Mouse (Mus musculus): ENCODE results near the gene Mrln. TPM values are rescaled to one million over a fixed set of nuclear protein-coding genes. Genes with fewer than 3 reads are reported as not detected.
"Not testable (repeated sequence)": the region's sequence is repeated elsewhere in the genome, so short reads cannot be mapped to it uniquely, and the experiment has no call there.

Gene Mrln
- polyA plus RNA-seq, 1 experiment from 2014 or later = 0.53 TPM

DNA sequence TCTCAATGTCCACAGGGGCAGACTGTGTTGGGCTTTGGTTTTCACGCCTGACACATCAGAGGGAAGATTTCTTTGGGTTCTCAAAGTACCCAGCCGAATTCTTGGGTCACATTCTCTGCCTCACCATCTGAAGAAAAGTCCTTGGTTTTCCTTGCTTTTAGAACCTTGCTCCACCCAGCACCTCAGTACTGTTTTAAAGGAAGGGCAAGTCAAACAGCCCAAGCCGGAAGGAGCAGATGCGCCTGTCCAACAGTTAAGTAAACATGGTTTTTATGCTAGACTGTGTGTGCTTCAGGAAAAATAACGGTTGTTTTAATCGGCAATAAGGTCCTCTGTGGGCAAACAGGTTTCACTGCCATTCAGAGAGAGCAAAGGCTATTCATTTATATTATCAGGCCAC, 6.5 kb upstream of the Mrln start:
- no peak for DNase-seq (ENCODE audit: low spot score)
- no peaks in the 10 kb centered on the region for H3K9me3 ChIP-seq (replicated peaks)
- 81% methylated on average over 6 of the region's 6 CpGs for WGBS
- H3K4me3 ChIP-seq = no peak overlapping the region
- H3K4me1 ChIP-seq = peaks cover 11% of the 10 kb centered on the region
- no peaks in the 10 kb centered on the region for H3K27me3 ChIP-seq (ENCODE audit: low read depth, poor library complexity, severe bottlenecking)
- no peak overlapping the region for H3K27ac ChIP-seq (replicated peaks)
- peaks cover 15% of the 10 kb centered on the region for H3K36me3 ChIP-seq

DNA sequence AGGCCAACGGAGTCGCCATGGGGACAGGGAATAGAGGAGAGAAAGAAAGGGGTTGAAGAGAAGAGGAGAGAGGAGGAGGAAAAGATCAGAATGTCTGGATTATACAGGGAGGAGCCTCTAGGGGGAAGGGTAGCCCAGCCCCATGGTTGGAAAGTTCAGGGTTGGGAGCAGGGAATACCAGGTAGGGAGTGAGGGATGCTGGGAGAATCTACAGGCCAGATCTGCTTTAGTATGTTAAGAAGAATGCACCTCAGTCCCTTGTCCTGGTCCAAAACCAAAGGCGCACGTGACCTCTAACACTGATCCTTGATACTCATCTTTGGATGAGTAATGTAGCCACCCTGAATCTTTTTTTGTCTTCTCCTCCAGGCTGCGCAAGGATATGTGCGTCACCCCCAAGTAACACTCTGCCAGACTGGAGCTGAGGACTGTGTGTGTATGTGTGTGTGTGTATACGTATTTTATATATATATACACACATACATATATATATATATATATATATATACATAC, 5.5 kb upstream of the Mrln start:
- Histone ChIP-seq H3K4me3 (no peak overlapping the region), H3K27ac (replicated peaks) (no peak overlapping the region), H3K27me3 (ENCODE audit: low read depth, poor library complexity, severe bottlenecking) (no peaks in the 10 kb centered on the region), H3K36me3 (peaks cover 5% of the 10 kb centered on the region), H3K9me3 (replicated peaks) (no peaks in the 10 kb centered on the region), H3K4me1 (peaks cover 11% of the 10 kb centered on the region)
- WGBS = 94% methylated on average over 7 of the region's 7 CpGs
- DNase-seq (ENCODE audit: low spot score) = no peak

DNA sequence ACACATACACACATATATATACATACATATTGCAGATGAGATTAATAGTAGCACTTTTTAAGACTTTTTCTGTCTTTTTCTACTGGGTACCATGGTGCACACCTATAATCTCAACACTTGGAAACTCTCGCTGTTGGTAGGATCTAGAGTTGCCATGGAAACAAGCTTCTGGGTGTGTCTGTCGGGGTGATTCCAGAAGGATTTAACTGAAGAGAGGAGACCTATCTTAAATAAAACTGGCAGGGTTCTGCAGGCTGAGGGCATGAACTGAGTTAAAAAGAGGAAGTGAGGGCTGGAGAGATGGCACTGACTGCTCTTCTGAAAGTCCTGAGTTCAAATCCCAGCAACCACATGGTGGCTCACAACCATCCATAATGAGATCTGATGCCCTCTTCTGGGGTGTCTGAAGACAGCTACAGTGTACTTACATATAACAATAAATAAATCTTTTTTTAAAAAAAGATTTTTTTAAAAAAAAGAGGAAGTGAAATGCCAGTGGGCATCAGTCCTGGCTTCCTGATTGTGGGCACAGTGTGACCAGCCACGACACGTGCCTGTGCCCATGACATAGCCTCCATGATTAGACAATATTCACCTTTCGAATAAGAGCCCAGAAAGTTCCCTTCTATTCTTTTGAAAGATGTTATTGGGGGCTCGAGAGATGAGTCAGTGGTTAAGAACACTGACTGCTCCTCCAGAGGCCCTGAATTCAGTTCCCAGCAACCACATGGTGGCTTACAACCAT, 4.8 kb upstream of the Mrln start:
- Histone ChIP-seq H3K4me3 (no peak overlapping the region), H3K4me1 (peaks cover 8% of the 10 kb centered on the region), H3K27ac (replicated peaks) (no peak overlapping the region), H3K9me3 (replicated peaks) (no peaks in the 10 kb centered on the region), H3K36me3 (no peaks in the 10 kb centered on the region), H3K27me3 (ENCODE audit: low read depth, poor library complexity, severe bottlenecking) (no peaks in the 10 kb centered on the region)
- WGBS = 84% methylated on average over 6 of the region's 6 CpGs
- DNase-seq (ENCODE audit: low spot score) = no peak

DNA sequence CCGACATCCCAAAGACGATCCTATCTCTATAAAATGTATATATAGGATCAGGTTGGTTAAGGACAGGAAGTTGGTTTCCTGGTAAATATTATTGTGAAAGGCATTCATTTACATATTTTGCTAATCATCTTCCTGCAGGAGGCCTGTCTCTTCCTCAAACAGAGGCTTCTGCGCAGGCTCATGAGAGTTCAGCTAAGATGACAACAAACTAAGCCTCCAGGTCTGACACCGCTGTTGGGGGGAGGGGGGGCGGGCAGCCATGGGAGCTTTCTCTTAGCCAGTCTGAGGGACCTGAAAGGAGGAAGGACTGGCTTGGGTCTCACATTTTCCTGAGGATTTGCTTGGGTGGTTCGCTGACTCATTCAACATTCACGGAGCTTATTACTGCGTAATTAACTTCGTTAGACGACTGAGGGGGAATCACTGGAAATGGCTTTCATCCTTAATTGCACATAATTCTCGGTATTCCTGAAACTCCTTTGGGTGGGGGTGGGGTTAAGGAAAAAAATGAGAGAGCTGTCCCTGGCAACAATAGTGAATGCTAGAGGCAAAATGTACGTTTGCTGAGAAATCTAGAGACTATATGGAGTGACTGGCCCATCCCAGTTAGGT, 3.5 kb upstream of the Mrln start:
- H3K27me3 ChIP-seq (ENCODE audit: low read depth, poor library complexity, severe bottlenecking) = no peaks in the 10 kb centered on the region
- H3K9me3 ChIP-seq (replicated peaks) = no peaks in the 10 kb centered on the region
- H3K4me3 ChIP-seq = no peak overlapping the region
- H3K4me1 ChIP-seq = peaks cover 12% of the 10 kb centered on the region
- WGBS = 73% methylated on average over 12 of the region's 12 CpGs
- H3K27ac ChIP-seq (replicated peaks) = no peak overlapping the region
- DNase-seq (ENCODE audit: low spot score) = no peak
- H3K36me3 ChIP-seq = no peaks in the 10 kb centered on the region

DNA sequence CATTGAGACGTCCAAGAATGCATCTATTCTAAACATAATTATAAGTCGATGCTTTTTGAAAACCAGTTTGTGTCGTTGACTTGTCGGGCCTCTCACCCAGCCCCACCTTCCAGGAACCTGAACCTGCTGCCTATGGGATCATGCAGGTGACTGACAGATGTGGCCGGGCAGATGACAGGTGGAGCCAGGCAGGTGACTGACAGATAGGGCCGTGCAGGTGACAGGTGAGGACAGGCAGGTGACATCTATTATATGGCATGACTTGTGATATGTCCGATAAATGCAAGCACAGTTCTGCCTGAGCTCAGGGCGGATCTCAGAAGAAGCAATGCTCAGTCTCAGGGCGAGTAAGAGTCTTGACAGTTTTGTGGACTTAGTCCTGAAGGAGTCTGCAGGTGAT, 6.8 kb downstream of the Mrln start:
- H3K36me3 ChIP-seq = no peaks in the 10 kb centered on the region
- no peaks in the 10 kb centered on the region for H3K4me1 ChIP-seq
- H3K9me3 ChIP-seq (replicated peaks) = no peaks in the 10 kb centered on the region
- no peaks in the 10 kb centered on the region for H3K27me3 ChIP-seq (ENCODE audit: low read depth, poor library complexity, severe bottlenecking)
- no peak for DNase-seq (ENCODE audit: low spot score)
- WGBS = 91% methylated on average over 9 of the region's 9 CpGs
- no peak overlapping the region for H3K27ac ChIP-seq (replicated peaks)
- H3K4me3 ChIP-seq = no peak overlapping the region

DNA sequence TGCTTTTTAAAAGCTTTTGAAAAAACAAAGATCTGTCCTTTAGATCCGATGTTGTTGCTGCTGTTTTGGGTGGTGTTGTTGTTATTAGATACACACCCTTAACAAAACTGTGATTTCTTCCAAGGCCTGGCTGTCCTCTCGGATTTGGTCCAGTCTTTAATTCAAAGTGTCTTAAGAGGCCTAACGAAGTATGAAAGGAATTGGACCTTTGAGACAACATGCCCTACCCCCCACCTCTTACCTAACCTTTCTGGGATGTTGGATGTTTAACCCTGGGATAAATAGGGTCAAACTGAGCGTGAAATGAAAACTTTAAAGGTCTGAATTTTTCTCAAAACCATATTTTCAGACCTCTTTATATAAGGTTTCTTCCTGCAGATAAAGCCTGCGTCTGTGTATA, 16.5 kb downstream of the Mrln start:
- no peak for DNase-seq (ENCODE audit: low spot score)
- H3K4me3 ChIP-seq = no peak overlapping the region
- H3K9me3 ChIP-seq (replicated peaks) = no peaks in the 10 kb centered on the region
- H3K27ac ChIP-seq (replicated peaks) = no peak overlapping the region
- 66% methylated on average over 5 of the region's 5 CpGs for WGBS
- H3K36me3 ChIP-seq = no peaks in the 10 kb centered on the region
- no peaks in the 10 kb centered on the region for H3K4me1 ChIP-seq
- H3K27me3 ChIP-seq (ENCODE audit: low read depth, poor library complexity, severe bottlenecking) = no peaks in the 10 kb centered on the region

DNA sequence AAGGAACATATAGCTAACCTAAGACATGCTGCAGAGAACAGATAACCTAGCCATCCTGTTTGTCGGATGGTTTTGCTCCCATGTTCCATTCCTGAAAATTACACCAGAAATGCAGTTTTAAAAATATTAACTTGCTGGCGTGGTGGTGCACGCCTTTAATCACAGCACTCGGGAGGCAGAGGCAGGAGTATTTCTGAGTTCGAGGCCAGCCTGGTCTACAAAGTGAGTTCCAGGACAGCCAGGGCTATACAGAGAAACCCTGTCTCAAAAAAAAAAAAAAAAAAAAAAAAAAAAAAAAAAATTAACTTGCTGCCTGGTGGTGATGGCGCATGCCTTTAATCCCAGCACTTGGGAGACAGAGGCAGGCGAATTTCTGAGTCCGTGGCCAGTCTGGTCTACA, 17.8 kb downstream of the Mrln start:
- not testable (repeated sequence) for H3K27me3 ChIP-seq (ENCODE audit: low read depth, poor library complexity, severe bottlenecking); H3K27ac ChIP-seq (replicated peaks); DNase-seq (ENCODE audit: low spot score); H3K4me1 ChIP-seq; H3K9me3 ChIP-seq (replicated peaks); H3K36me3 ChIP-seq; H3K4me3 ChIP-seq
- WGBS = 93% methylated on average over 8 of the region's 8 CpGs

DNA sequence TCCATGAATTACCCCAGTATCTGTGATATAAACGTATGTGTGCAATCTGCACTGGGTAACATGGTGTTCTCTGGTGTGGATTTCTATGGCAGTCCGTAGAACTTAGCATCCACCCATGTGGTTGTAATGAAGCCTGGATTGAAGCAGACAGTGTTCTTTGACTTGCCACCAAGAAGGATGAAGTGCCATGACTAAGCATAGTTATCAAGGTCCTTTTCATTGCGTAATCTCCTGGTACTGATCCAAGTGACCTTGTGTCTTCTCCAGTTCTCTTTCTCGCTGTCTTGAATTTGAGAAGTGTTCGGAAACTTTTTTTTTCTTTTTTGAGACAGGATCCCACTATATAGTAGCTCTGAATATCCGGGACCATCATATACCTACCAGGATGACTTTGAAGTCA, 20.1 kb downstream of the Mrln start:
- Histone ChIP-seq H3K4me3 (no peak overlapping the region), H3K27ac (replicated peaks) (no peak overlapping the region), H3K36me3 (no peaks in the 10 kb centered on the region), H3K27me3 (ENCODE audit: low read depth, poor library complexity, severe bottlenecking) (no peaks in the 10 kb centered on the region), H3K4me1 (no peaks in the 10 kb centered on the region), H3K9me3 (replicated peaks) (no peaks in the 10 kb centered on the region)
- DNase-seq (ENCODE audit: low spot score) = no peak
- 91% methylated on average over 6 of the region's 6 CpGs for WGBS

DNA sequence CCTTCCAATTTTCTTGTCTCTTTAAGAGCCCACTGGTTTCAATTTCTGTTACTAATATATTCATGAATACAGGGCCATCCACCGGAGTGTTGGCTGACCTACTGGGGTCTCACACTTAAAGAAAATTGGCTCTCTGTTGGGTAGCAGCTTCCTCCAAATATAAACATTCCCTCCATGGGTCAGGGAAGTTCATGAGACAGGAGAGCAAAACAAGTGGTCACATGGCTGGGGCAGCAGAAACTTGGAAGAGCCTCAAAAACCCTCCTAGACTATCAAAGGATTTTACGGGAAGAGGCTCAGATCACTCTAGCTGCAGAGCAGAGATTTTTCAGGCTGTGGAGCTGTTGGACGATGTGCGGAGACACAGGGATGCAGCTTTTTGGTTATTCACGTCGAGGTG, 21.3 kb downstream of the Mrln start:
- 83% methylated on average over 6 of the region's 6 CpGs for WGBS
- H3K4me3 ChIP-seq = no peak overlapping the region
- H3K27me3 ChIP-seq (ENCODE audit: low read depth, poor library complexity, severe bottlenecking) = no peaks in the 10 kb centered on the region
- no peaks in the 10 kb centered on the region for H3K9me3 ChIP-seq (replicated peaks)
- DNase-seq (ENCODE audit: low spot score) = no peak
- H3K4me1 ChIP-seq = no peaks in the 10 kb centered on the region
- no peaks in the 10 kb centered on the region for H3K36me3 ChIP-seq
- no peak overlapping the region for H3K27ac ChIP-seq (replicated peaks)

DNA sequence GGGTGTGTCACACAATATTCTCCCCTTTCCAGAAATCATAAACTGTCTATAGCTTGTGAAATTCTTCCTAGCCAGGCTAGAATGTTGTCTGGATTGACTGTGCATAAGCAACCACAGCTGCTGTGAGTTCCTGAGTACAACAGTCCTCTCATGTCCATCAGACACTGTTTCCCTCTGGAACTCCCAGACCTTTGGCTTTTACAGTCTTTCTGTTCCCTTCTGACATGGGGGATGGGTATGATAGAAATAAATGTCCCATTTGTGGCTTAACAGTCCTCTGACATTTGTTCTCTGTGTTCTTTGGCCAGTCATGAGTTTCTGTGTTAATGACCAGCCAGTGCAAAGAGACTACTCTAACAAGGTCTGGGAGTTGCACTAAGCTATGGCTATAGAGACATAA, 22.1 kb downstream of the Mrln start:
- no peaks in the 10 kb centered on the region for H3K9me3 ChIP-seq (replicated peaks)
- H3K4me1 ChIP-seq = no peaks in the 10 kb centered on the region
- H3K4me3 ChIP-seq = no peak overlapping the region
- H3K27ac ChIP-seq (replicated peaks) = no peak overlapping the region
- DNase-seq (ENCODE audit: low spot score) = no peak
- no peaks in the 10 kb centered on the region for H3K36me3 ChIP-seq
- H3K27me3 ChIP-seq (ENCODE audit: low read depth, poor library complexity, severe bottlenecking) = no peaks in the 10 kb centered on the region

DNA sequence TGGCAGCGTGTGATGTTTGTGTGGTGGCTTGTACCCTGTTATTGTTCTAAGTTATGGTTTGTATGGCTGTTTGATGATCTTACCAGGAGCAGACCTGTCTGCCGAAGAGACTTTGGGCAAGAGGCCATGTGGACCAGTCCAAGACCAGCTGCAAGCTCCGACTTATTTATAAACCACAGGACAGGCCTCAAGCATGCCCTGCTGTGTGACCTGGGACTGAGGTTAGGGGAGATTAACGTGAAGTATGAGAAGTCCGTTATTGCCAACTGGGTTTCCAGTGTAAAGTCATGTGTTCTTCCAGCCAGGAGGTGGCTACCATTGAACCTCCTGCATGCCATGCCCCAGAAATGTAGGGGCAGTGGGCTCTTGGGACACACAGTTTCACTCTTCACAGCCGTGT, 25.9 kb downstream of the Mrln start:
- no peak overlapping the region for H3K4me3 ChIP-seq
- H3K27ac ChIP-seq (replicated peaks) = no peak overlapping the region
- WGBS = 86% methylated on average over 6 of the region's 6 CpGs
- H3K4me1 ChIP-seq = no peaks in the 10 kb centered on the region
- H3K9me3 ChIP-seq (replicated peaks) = no peaks in the 10 kb centered on the region
- H3K36me3 ChIP-seq = no peaks in the 10 kb centered on the region
- no peaks in the 10 kb centered on the region for H3K27me3 ChIP-seq (ENCODE audit: low read depth, poor library complexity, severe bottlenecking)
- no peak for DNase-seq (ENCODE audit: low spot score)

DNA sequence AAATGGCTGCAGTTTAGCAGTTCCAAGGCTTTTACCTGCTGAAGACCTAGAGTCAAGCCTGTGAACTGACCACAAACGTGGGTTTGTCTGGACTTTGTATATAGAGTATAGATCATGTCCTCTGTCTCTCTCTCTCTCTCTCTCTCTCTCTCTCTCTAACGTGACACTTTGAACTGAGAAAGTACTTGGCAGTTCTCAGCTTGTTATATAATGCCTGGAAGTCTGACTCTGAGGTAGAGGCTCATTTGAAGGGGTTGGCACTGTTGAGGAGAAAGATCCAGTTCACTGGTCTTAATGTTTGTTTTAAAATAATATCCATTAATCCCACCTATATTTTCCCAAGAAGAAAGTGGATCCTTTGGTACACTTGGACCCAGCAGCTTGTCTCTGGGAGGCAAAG, 33.5 kb downstream of the Mrln start:
- Histone ChIP-seq H3K27me3 (ENCODE audit: low read depth, poor library complexity, severe bottlenecking) (peaks cover 8% of the 10 kb centered on the region), H3K4me3 (no peak overlapping the region), H3K9me3 (replicated peaks) (no peaks in the 10 kb centered on the region), H3K27ac (replicated peaks) (no peak overlapping the region), H3K36me3 (no peaks in the 10 kb centered on the region), H3K4me1 (no peaks in the 10 kb centered on the region)
- DNase-seq (ENCODE audit: low spot score) = no peak
- 70% methylated on average over 2 of the region's 2 CpGs for WGBS

DNA sequence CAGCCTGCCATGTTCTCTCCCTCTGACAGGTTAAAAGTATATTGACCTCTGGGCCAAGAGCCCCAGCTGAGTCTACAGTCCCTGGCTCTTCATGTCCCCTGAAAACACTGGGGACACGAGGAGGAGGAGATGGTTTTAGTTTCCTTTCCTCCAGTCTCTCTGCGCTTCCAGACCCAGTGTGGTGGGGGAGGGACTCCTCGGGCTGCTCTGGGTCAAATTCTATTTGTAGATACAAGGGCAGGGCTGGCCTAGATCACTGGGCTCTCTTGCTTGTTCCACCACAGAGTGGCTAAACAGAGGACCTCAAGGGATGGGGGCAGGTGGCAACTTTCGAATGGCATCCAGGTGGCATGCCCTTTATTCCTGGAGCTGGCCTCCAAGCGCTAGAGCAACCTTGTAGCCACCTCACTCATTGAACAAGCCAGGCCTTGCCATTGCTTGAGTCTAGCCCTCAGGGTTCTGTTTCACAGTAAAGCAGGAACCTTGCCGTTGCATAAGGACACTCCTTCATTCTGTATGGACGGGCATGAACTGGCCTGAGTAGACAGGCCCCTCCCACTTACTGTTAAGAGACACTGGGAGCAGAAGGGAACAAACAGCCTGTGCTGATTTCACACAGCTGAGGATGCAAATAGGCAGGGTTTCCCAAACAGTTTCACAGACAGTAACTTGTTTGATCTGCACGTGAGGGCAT, 38.4 kb downstream of the Mrln start:
- Histone ChIP-seq H3K27ac (replicated peaks) (no peak overlapping the region), H3K36me3 (no peaks in the 10 kb centered on the region), H3K27me3 (ENCODE audit: low read depth, poor library complexity, severe bottlenecking) (peaks cover 56% of the 10 kb centered on the region), H3K9me3 (replicated peaks) (no peaks in the 10 kb centered on the region), H3K4me1 (peaks cover 20% of the 10 kb centered on the region), H3K4me3 (no peak overlapping the region)
- 51% methylated on average over 8 of the region's 8 CpGs for WGBS
- DNase-seq (ENCODE audit: low spot score) = no peak

All from midbrain, embryonic 10.5 days (tissue).